42 mouse cellular contexts compared by ENCODE assay signal in the genomic region with DNA sequence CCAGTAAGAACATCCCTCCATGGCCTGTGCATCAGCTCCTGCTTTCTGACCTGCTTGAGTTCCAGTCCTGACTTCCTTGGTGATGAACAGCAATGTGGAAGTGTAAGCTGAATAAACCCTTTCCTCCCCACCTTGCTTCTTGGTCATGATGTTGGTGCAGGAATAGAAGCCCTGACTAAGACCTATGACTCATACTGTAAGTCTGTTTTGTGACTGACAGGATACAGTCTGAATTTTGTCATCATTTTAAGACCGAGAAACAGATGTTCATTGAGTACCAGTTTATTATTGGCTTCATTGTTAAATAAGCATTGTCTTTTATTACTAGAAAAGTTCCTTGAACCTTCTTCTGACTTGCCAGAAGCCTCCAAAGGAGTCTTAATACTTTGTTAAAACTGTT. TPM values are rescaled to one million over a fixed set of nuclear protein-coding genes. Genes with fewer than 3 reads are reported as not detected.
"Had no signal": no experiment of that assay in that cellular context is flagged by ENCODE, and none has a peak within 500 bp of the region (broad histone marks: within the 10 kb centered on the region; RNA-seq: fewer than 3 reads in every experiment).

No protein-coding gene starts in this region.

RNA-seq across cellular contexts. Expression of gene Rpl36-ps4, which starts 58.9 kb away (rescaled TPM):
- total RNA-seq: heart, postnatal 10 days; heart, postnatal 14 days; heart, postnatal 25 days; heart, postnatal 36 days; heart, postnatal 4 days; hematopoietic stem cell, adult 5-6 weeks; hindbrain, postnatal 0 days; layer of hippocampus, adult 18-20 months; layer of hippocampus, adult 2 months; layer of hippocampus, adult 8-10 months; layer of hippocampus, postnatal 10 days; layer of hippocampus, postnatal 14 days; layer of hippocampus, postnatal 25 days; layer of hippocampus, postnatal 36 days; left cerebral cortex, adult 18-20 months; left cerebral cortex, adult 2 months; left cerebral cortex, adult 8-10 months had no signal
- polyA plus RNA-seq: heart, embryonic 11.5 days; heart, embryonic 12.5 days; heart, embryonic 13.5 days; heart, embryonic 14.5 days; heart, embryonic 15.5 days; heart, embryonic 16.5 days; heart, postnatal 0 days; hindbrain, embryonic 10.5 days; hindbrain, embryonic 11.5 days; hindbrain, embryonic 12.5 days; hindbrain, embryonic 13.5 days; hindbrain, embryonic 14.5 days; hindbrain, embryonic 15.5 days; hindbrain, embryonic 16.5 days; hindbrain, postnatal 0 days; inflammation-experienced regulatory T-cells, adult 6 months; intestine, embryonic 14.5 days; intestine, embryonic 15.5 days; intestine, embryonic 16.5 days; intestine, postnatal 0 days; kidney, adult 2 months; kidney, embryonic 14.5 days; kidney, embryonic 15.5 days; kidney, embryonic 16.5 days; kidney, postnatal 0 days; large intestine, adult 2 months had no signal
